Mouse (Mus musculus): ENCODE data around the gene Commd1.

GRCm38 (mm10) chr11:23028957-23029356 lies 46.8 kb upstream of the Commd1 start:
- no peak for TF ChIP-seq POLR2A (IDR thresholded peaks at IDR 0.05; ENCODE audit: insufficient read depth, low read length)
- TF ChIP-seq CTCF (IDR thresholded peaks at IDR 0.05; ENCODE audit: low read depth, low read length) = no peak
